Mouse (Mus musculus) limb, embryonic 15.5 days (tissue): ENCODE data around the gene H2-K1. TPM values are rescaled to one million over a fixed set of nuclear protein-coding genes. Genes with fewer than 3 reads are reported as not detected.

Source experiments
- ATAC-seq: fragments of 200-750 bp; cut with Nextera tagmentation; 2 replicates; pipeline ENCODE4 v1.8.0; 2017; ENCODE audit warnings: low read depth, moderate TSS enrichment; ENCODE audit not compliant: insufficient number of reproducible peaks, low FRiP score, low TSS enrichment
- H3K27ac ChIP-seq: fragments of 300-500 bp; sonication (generic); 2 replicates; pipeline ENCODE4 v1.5.1; 2015; ENCODE audit warnings: moderate library complexity, mild to moderate bottlenecking, inconsistent platforms
- H3K27me3 ChIP-seq: fragments of 300-500 bp; sonication (generic); 2 replicates; pipeline ENCODE4 v1.6.1; 2015; ENCODE audit warnings: inconsistent platforms
- H3K36me3 ChIP-seq: fragments of 300-500 bp; sonication (generic); 2 replicates; pipeline ENCODE4 v1.6.1; 2015; ENCODE audit warnings: inconsistent platforms
- H3K4me1 ChIP-seq: fragments of 300-500 bp; sonication (generic); 2 replicates; pipeline ENCODE4 v1.6.1; 2015; ENCODE audit warnings: inconsistent platforms
- H3K4me2 ChIP-seq: fragments of 300-500 bp; sonication (generic); 2 replicates; pipeline ENCODE4 v1.6.1; 2015; ENCODE audit warnings: mild to moderate bottlenecking, inconsistent platforms
- H3K4me3 ChIP-seq: fragments of 300-500 bp; sonication (generic); 2 replicates; pipeline ENCODE4 v1.5.1; 2015; ENCODE audit warnings: mild to moderate bottlenecking, inconsistent platforms
- H3K9ac ChIP-seq: fragments of 300-500 bp; sonication (generic); 2 replicates; pipeline ENCODE4 v1.6.1; 2015; ENCODE audit warnings: inconsistent platforms
- H3K9me3 ChIP-seq: fragments of 300-500 bp; sonication (generic); 2 replicates; pipeline ENCODE4 v1.6.1; 2016; ENCODE audit warnings: inconsistent platforms
- WGBS: fragments of 180-500 bp; shearing (Covaris S2); methylation state at CpG from one replicate; pipeline ENCODE4 v1.1.7; 2015; 5-methylcytosine and 5-hydroxymethylcytosine counted together
- polyA plus RNA-seq: library from polyadenylated mRNA; unstranded; fragments of >200 nt; fragmentation: Nextera tagmentation; extraction: Ambion mirVana; gene quantifications from 2 replicates; pipeline ENCODE4 v1.2.1, GENCODE M21; 2015

The H2-K1 gene
- polyA plus RNA-seq, 1 experiment from 2014 or later = 25.5 TPM

GRCm38 (mm10) chr17:33978631-33979031 lies 21.5 kb downstream of the H2-K1 start:
- Histone ChIP-seq H3K9ac (0 out of 2 replicates have a peak overlapping the region, but pooled peaks have one; percentile 18), H3K36me3 (no peaks in the 10 kb centered on the region), H3K4me2 (peak overlapping the region; percentile 52), H3K4me1 (peaks cover 24% of the 10 kb centered on the region), H3K27ac (no peak overlapping the region), H3K9me3 (no peaks in the 10 kb centered on the region), H3K27me3 (peaks cover 62% of the 10 kb centered on the region), H3K4me3 (peak overlapping the region; percentile 35)
- ATAC-seq = peak; percentile 21; the same call in 1 of the 2 replicates
- 1% methylated on average over 17 of the region's 17 CpGs for WGBS

- WGBS = 1% methylated on average over 57 of the region's 57 CpGs
- Histone ChIP-seq H3K27ac (no peak overlapping the region), H3K9me3 (no peaks in the 10 kb centered on the region), H3K4me3 (peak overlapping the region; percentile 35), H3K27me3 (peaks cover 68% of the 10 kb centered on the region), H3K9ac (0 out of 2 replicates have a peak overlapping the region, but pooled peaks have one; percentile 18), H3K4me2 (peak overlapping the region; percentile 52), H3K4me1 (peaks cover 24% of the 10 kb centered on the region), H3K36me3 (no peaks in the 10 kb centered on the region)
- no peak for ATAC-seq
These were observed 22.1 kb downstream of the H2-K1 start for GRCm38 (mm10) chr17:33977861-33978557.

GRCm38 (mm10) chr17:33973572-33973971 lies 26.6 kb downstream of the H2-K1 start:
- Histone ChIP-seq H3K4me2 (no peak overlapping the region), H3K27me3 (peaks cover 46% of the 10 kb centered on the region)

GRCm38 (mm10) chr17:33972691-33973090 lies 27.5 kb downstream of the H2-K1 start:
- Histone ChIP-seq H3K27ac (no peak overlapping the region), H3K9ac (no peak overlapping the region), H3K9me3 (no peaks in the 10 kb centered on the region), H3K27me3 (peaks cover 37% of the 10 kb centered on the region), H3K4me2 (no peak overlapping the region), H3K4me1 (peaks cover 1% of the 10 kb centered on the region; the same call in 1 of the 2 replicates), H3K36me3 (no peaks in the 10 kb centered on the region), H3K4me3 (no peak overlapping the region)
- no peak for ATAC-seq
- 0% methylated on average over 1 of the region's 1 CpGs for WGBS

More at GRCm38 (mm10) chr17:33973572-33973971, 26.6 kb downstream of the H2-K1 start:
- no peaks in the 10 kb centered on the region for H3K9me3 ChIP-seq
- H3K9ac ChIP-seq = no peak overlapping the region
- peaks cover 10% of the 10 kb centered on the region for H3K4me1 ChIP-seq
- 58% methylated on average over 3 of the region's 3 CpGs for WGBS
- no peak overlapping the region for H3K27ac ChIP-seq
- no peak for ATAC-seq
- no peak overlapping the region for H3K4me3 ChIP-seq
- no peaks in the 10 kb centered on the region for H3K36me3 ChIP-seq

- Histone ChIP-seq H3K9me3 (no peaks in the 10 kb centered on the region), H3K9ac (no peak overlapping the region), H3K4me1 (no peaks in the 10 kb centered on the region), H3K4me3 (no peak overlapping the region), H3K27me3 (peaks cover 14% of the 10 kb centered on the region; the same call in 1 of the 2 replicates), H3K27ac (no peak overlapping the region), H3K36me3 (peaks cover 21% of the 10 kb centered on the region), H3K4me2 (no peak overlapping the region)
- 78% methylated on average over 4 of the region's 4 CpGs for WGBS
- ATAC-seq = no peak
These were observed 30.8 kb downstream of the H2-K1 start for GRCm38 (mm10) chr17:33969394-33969793.

GRCm38 (mm10) chr17:33968927-33969326 lies 31.2 kb downstream of the H2-K1 start:
- no peaks in the 10 kb centered on the region for H3K4me1 ChIP-seq
- WGBS = 21% methylated on average over 5 of the region's 5 CpGs
- peaks cover 10% of the 10 kb centered on the region; the same call in 1 of the 2 replicates for H3K27me3 ChIP-seq
- peaks cover 23% of the 10 kb centered on the region for H3K36me3 ChIP-seq
- H3K4me3 ChIP-seq = no peak overlapping the region
- no peak overlapping the region for H3K27ac ChIP-seq
- H3K9me3 ChIP-seq = no peaks in the 10 kb centered on the region
- ATAC-seq = no peak; the same call in 1 of the 2 replicates
- H3K9ac ChIP-seq = no peak overlapping the region
- H3K4me2 ChIP-seq = no peak overlapping the region

- peaks cover 27% of the 10 kb centered on the region for H3K36me3 ChIP-seq
- H3K4me2 ChIP-seq = no peak overlapping the region
- no peaks in the 10 kb centered on the region for H3K9me3 ChIP-seq
- no peak overlapping the region for H3K27ac ChIP-seq
- no peak overlapping the region for H3K9ac ChIP-seq
- peaks cover 5% of the 10 kb centered on the region; the same call in 1 of the 2 replicates for H3K27me3 ChIP-seq
- no peak overlapping the region for H3K4me3 ChIP-seq
- no peaks in the 10 kb centered on the region for H3K4me1 ChIP-seq
- WGBS = 2% methylated on average over 9 of the region's 9 CpGs
- peak; percentile 32; the same call in 1 of the 2 replicates for ATAC-seq
These were observed 31.7 kb downstream of the H2-K1 start for GRCm38 (mm10) chr17:33968489-33968888.

GRCm38 (mm10) chr17:33965846-33966550 lies 34.1 kb downstream of the H2-K1 start:
- WGBS = 84% methylated on average over 16 of the region's 16 CpGs
- Histone ChIP-seq H3K4me2 (no peak overlapping the region), H3K36me3 (peaks cover 52% of the 10 kb centered on the region), H3K27ac (no peak overlapping the region), H3K9ac (no peak overlapping the region), H3K9me3 (no peaks in the 10 kb centered on the region), H3K4me1 (no peaks in the 10 kb centered on the region), H3K27me3 (no peaks in the 10 kb centered on the region), H3K4me3 (no peak overlapping the region)
- ATAC-seq = no peak

- 91% methylated on average over 17 of the region's 17 CpGs for WGBS
- no peak for ATAC-seq
These were observed 34.9 kb downstream of the H2-K1 start for GRCm38 (mm10) chr17:33965082-33965845.

GRCm38 (mm10) chr17:33962876-33963275 lies 37.3 kb downstream of the H2-K1 start:
- Histone ChIP-seq H3K9ac (no peak overlapping the region), H3K4me3 (no peak overlapping the region), H3K4me2 (no peak overlapping the region), H3K36me3 (peaks cover 82% of the 10 kb centered on the region), H3K4me1 (0 out of 2 replicates have a peak, but pooled peaks cover 2% of the 10 kb centered on the region), H3K27me3 (no peaks in the 10 kb centered on the region), H3K27ac (no peak overlapping the region), H3K9me3 (no peaks in the 10 kb centered on the region)
- ATAC-seq = no peak
- 94% methylated on average over 7 of the region's 7 CpGs for WGBS

More at GRCm38 (mm10) chr17:33965082-33965845, 34.9 kb downstream of the H2-K1 start:
- Histone ChIP-seq H3K27ac (no peak overlapping the region), H3K4me3 (no peak overlapping the region), H3K9me3 (no peaks in the 10 kb centered on the region), H3K9ac (no peak overlapping the region), H3K4me2 (no peak overlapping the region), H3K36me3 (peaks cover 58% of the 10 kb centered on the region), H3K27me3 (no peaks in the 10 kb centered on the region), H3K4me1 (no peaks in the 10 kb centered on the region)

- H3K9me3 ChIP-seq = no peaks in the 10 kb centered on the region
- H3K4me3 ChIP-seq = no peak overlapping the region
- 93% methylated on average over 15 of the region's 15 CpGs for WGBS
- peaks cover 68% of the 10 kb centered on the region for H3K36me3 ChIP-seq
- peaks cover 14% of the 10 kb centered on the region for H3K4me1 ChIP-seq
- no peak overlapping the region for H3K4me2 ChIP-seq
- no peaks in the 10 kb centered on the region for H3K27me3 ChIP-seq
- no peak for ATAC-seq
- H3K9ac ChIP-seq = no peak overlapping the region
- H3K27ac ChIP-seq = no peak overlapping the region
These were observed 40.2 kb downstream of the H2-K1 start for GRCm38 (mm10) chr17:33959948-33960347.
